Mouse (Mus musculus) liver, embryonic 15.5 days (tissue): ENCODE results near the gene Ctsd. TPM values are rescaled to one million over a fixed set of nuclear protein-coding genes. Genes with fewer than 3 reads are reported as not detected.
"Not testable (repeated sequence)": the region's sequence is repeated elsewhere in the genome, so short reads cannot be mapped to it uniquely, and the experiment has no call there.

Experiments used
- ATAC-seq: fragments of 200-750 bp; cut with Nextera tagmentation; 2 replicates; pipeline ENCODE4 v1.8.0; 2017; ENCODE audit warnings: moderate number of reproducible peaks, mild to moderate bottlenecking, moderate library complexity; ENCODE audit not compliant: insufficient read depth
- H3K27ac ChIP-seq: fragments of 300-500 bp; sonication (generic); replicated peaks from 2 replicates; pipeline ENCODE4 v1.5.1; 2015; ENCODE audit warnings: mild to moderate bottlenecking, inconsistent platforms
- H3K27me3 ChIP-seq: fragments of 300-500 bp; sonication (generic); 2 replicates; pipeline ENCODE4 v1.6.1; 2015; ENCODE audit warnings: mild to moderate bottlenecking, inconsistent platforms
- H3K36me3 ChIP-seq: fragments of 300-500 bp; sonication (generic); replicated peaks from 2 replicates; pipeline ENCODE4 v1.6.1; 2015; ENCODE audit warnings: moderate library complexity, mild to moderate bottlenecking, inconsistent platforms
- H3K4me1 ChIP-seq: fragments of 300-500 bp; sonication (generic); replicated peaks from 2 replicates; pipeline ENCODE4 v1.6.1; 2015; ENCODE audit warnings: inconsistent platforms
- H3K4me2 ChIP-seq: fragments of 300-500 bp; sonication (generic); 2 replicates; pipeline ENCODE4 v1.6.1; 2015; ENCODE audit warnings: moderate library complexity, mild to moderate bottlenecking, inconsistent platforms
- H3K4me3 ChIP-seq: fragments of 300-500 bp; sonication (generic); replicated peaks from 2 replicates; pipeline ENCODE4 v1.5.1; 2015; ENCODE audit warnings: mild to moderate bottlenecking, inconsistent platforms
- H3K9ac ChIP-seq: fragments of 300-500 bp; sonication (generic); 2 replicates; pipeline ENCODE4 v1.6.1; 2015; ENCODE audit warnings: moderate library complexity, mild to moderate bottlenecking, inconsistent platforms
- H3K9me3 ChIP-seq: fragments of 300-500 bp; sonication (generic); replicated peaks from 2 replicates; pipeline ENCODE4 v1.6.1; 2016; ENCODE audit warnings: inconsistent platforms
- WGBS: fragments of 180-500 bp; shearing (Covaris S2); methylation state at CpG from one replicate; pipeline ENCODE4 v1.1.7; 2015; ENCODE audit warnings: mixed read lengths; ENCODE audit not compliant: insufficient replicate concordance; 5-methylcytosine and 5-hydroxymethylcytosine counted together
- polyA plus RNA-seq: library from polyadenylated mRNA; unstranded; fragments of >200 nt; fragmentation: Nextera tagmentation; extraction: Ambion mirVana; gene quantifications from 2 replicates; pipeline ENCODE4 v1.2.1, GENCODE M21; 2015

Gene Ctsd
- polyA plus RNA-seq, 1 experiment from 2014 or later: 377 TPM

GRCm38 (mm10) chr7:142332741-142333140 is 55.1 kb downstream of the Ctsd start:
- H3K4me1 ChIP-seq: peaks cover 36% of the 10 kb centered on the region
- not testable (repeated sequence) for H3K9me3 ChIP-seq, H3K9ac ChIP-seq, ATAC-seq, H3K4me2 ChIP-seq, H3K36me3 ChIP-seq, H3K27me3 ChIP-seq, H3K27ac ChIP-seq, H3K4me3 ChIP-seq
- WGBS: 88% methylated on average over 5 of the region's 9 CpGs

DNA sequence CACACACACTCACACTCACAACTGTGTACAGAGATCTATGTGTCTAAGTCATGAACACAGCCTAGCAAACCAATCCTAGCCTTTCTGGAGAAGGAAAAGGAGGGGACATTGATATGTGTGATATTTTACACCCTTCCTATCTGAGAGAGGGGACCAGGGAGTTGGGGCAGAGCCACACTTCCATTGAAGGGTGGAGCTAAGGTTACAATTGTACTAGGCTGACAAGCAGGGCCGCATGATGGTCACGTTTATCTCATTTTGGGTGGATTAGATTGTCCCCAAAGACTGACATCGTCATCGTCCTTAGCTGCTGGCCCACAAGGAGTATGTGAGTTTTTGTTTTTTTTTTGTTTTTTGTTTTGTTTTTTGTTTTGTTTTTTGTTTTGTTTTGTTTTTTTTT is 56.6 kb downstream of the Ctsd start:
- Histone ChIP-seq H3K27ac (peak overlapping the region; percentile 70), H3K27me3 (peaks cover 1% of the 10 kb centered on the region; the same call in 1 of the 2 replicates), H3K4me2 (no peak overlapping the region), H3K4me1 (peaks cover 36% of the 10 kb centered on the region), H3K36me3 (no peaks in the 10 kb centered on the region), H3K4me3 (no peak overlapping the region), H3K9ac (no peak overlapping the region), H3K9me3 (no peaks in the 10 kb centered on the region)
- ATAC-seq: peak; percentile 67
- WGBS: 32% methylated on average over 4 of the region's 4 CpGs

- Histone ChIP-seq H3K27me3 (no peaks in the 10 kb centered on the region), H3K4me3 (no peak overlapping the region), H3K36me3 (no peaks in the 10 kb centered on the region), H3K9ac (no peak overlapping the region), H3K4me1 (peaks cover 35% of the 10 kb centered on the region), H3K4me2 (no peak overlapping the region), H3K27ac (peak overlapping the region; percentile 70), H3K9me3 (no peaks in the 10 kb centered on the region)
- 53% methylated on average over 9 of the region's 9 CpGs for WGBS
- peak; percentile 75 for ATAC-seq
These were observed 57.5 kb downstream of the Ctsd start for GRCm38 (mm10) chr7:142330271-142330724.

- 52% methylated on average over 3 of the region's 3 CpGs for WGBS
- H3K27me3 ChIP-seq: no peaks in the 10 kb centered on the region
- ATAC-seq: no peak
- H3K9ac ChIP-seq: no peak overlapping the region
- no peak overlapping the region for H3K4me3 ChIP-seq
- H3K27ac ChIP-seq: no peak overlapping the region
- no peaks in the 10 kb centered on the region for H3K36me3 ChIP-seq
- no peaks in the 10 kb centered on the region for H3K9me3 ChIP-seq
- H3K4me2 ChIP-seq: no peak overlapping the region
- peaks cover 25% of the 10 kb centered on the region for H3K4me1 ChIP-seq
These were observed 59.3 kb downstream of the Ctsd start for GRCm38 (mm10) chr7:142328507-142328906.

DNA sequence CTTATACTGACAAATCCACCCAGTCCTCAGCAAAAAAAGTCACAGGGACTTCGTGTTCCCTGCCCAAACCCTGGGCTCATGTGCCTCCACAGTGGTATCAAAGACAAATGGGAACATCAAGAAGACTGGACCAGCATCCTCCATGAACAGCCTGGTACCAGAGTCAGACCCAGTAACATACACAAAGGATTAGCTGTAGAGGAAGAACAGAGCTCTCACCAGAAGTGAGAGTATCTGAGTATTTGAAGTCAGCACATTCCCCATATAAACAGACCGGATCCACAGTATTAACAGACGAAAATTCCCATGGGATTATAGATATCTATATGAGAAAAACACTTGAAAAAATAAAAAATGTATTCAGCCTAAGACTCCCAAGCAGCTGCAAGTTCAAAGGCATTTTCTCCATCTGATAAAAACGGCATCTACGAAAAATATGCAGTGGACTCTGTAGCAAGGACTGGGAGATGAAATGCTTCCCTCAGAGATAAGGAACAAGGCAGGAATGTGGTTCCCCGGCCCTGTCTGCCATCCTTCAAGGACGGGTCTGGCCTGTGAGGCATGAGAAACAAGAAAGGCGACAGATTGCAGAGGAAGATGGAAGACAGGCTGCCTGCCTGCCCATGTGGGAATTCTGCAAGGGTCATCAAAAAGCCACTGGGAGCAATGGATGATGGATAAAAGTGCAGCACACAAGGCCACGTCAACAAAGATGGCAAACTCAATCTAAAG is 61.0 kb downstream of the Ctsd start:
- no peak for ATAC-seq
- H3K4me2 ChIP-seq: no peak overlapping the region
- H3K9me3 ChIP-seq: no peaks in the 10 kb centered on the region
- no peaks in the 10 kb centered on the region for H3K36me3 ChIP-seq
- no peak overlapping the region for H3K9ac ChIP-seq
- H3K4me1 ChIP-seq: peaks cover 19% of the 10 kb centered on the region
- H3K4me3 ChIP-seq: no peak overlapping the region
- no peak overlapping the region for H3K27ac ChIP-seq
- 36% methylated on average over 9 of the region's 9 CpGs for WGBS
- H3K27me3 ChIP-seq: no peaks in the 10 kb centered on the region

Other genes starting within 250 kb of the Ctsd start
- not detected in 2 replicates for gene Gm45337, start 243.4 kb downstream of the Ctsd start, polyA plus RNA-seq
- not detected in 2 replicates for gene Gm29735, start 230.9 kb downstream of the Ctsd start, polyA plus RNA-seq
- not detected in 2 replicates for gene Gm4553, start 222.3 kb downstream of the Ctsd start, polyA plus RNA-seq
- not detected in 2 replicates for gene Krtap5-2, start 212.0 kb downstream of the Ctsd start, polyA plus RNA-seq
- not detected in 2 replicates for gene Gm10153, start 197.6 kb downstream of the Ctsd start, polyA plus RNA-seq
- gene Krtap5-3, start 186.7 kb downstream of the Ctsd start, polyA plus RNA-seq: not detected in 2 replicates
- gene Gm7579, start 176.2 kb downstream of the Ctsd start, polyA plus RNA-seq: not detected in 2 replicates
- gene Krtap5-5, start 158.1 kb downstream of the Ctsd start, polyA plus RNA-seq: not detected in 2 replicates
- not detected in 2 replicates for gene Gm40460, start 147.0 kb downstream of the Ctsd start, polyA plus RNA-seq
- not detected in 2 replicates for gene Gm2431, start 129.7 kb downstream of the Ctsd start, polyA plus RNA-seq
- not detected in 2 replicates for gene Gm4559, start 113.7 kb downstream of the Ctsd start, polyA plus RNA-seq
- not detected in 2 replicates for gene Krtap5-1, start 90.9 kb downstream of the Ctsd start, polyA plus RNA-seq
- not detected in 2 replicates for gene Krtap5-4, start 84.5 kb downstream of the Ctsd start, polyA plus RNA-seq
- 1.9 and 2.1 TPM in 2 replicates for gene Ifitm10, start 14.3 kb downstream of the Ctsd start, polyA plus RNA-seq
- 0.54 and 0.78 TPM in 2 replicates for gene Gm49369, start 5.4 kb downstream of the Ctsd start, polyA plus RNA-seq
- 0.13 TPM in 1 of 2 replicates, not detected in the other for gene Syt8, start 46.8 kb upstream of the Ctsd start, polyA plus RNA-seq
- gene Tnni2, start 53.8 kb upstream of the Ctsd start, polyA plus RNA-seq: 17.6 and 29.3 TPM in 2 replicates
- gene Lsp1, start 72.8 kb upstream of the Ctsd start, polyA plus RNA-seq: 24.5 and 27.8 TPM in 2 replicates
- 14.3 and 24.5 TPM in 2 replicates for gene Tnnt3, start 110.8 kb upstream of the Ctsd start, polyA plus RNA-seq
- gene Mrpl23, start 144.6 kb upstream of the Ctsd start, polyA plus RNA-seq: 9.8 and 11.9 TPM in 2 replicates